Mouse (Mus musculus) hematopoietic stem cell, adult 5-6 weeks (primary cell): ENCODE measurements around the gene Grm4. TPM values are rescaled to one million over a fixed set of nuclear protein-coding genes. Genes with fewer than 3 reads are reported as not detected.

ENCODE experiments used
- ATAC-seq, 2 experiments: fragments of 125-278 bp in 1 of 2; replicated peaks in 1 of 2; 2 replicates each; pipeline ENCODE4 v1.8.0; 2016 to 2017; ENCODE audit warnings: inconsistent platforms in 2 of 2, mild to moderate bottlenecking in 2 of 2, moderate number of reproducible peaks in 2 of 2, low read depth in 1 of 2, moderate TSS enrichment in 1 of 2; ENCODE audit not compliant: low FRiP score in 2 of 2, poor library complexity in 2 of 2, severe bottlenecking in 2 of 2, insufficient read depth in 1 of 2, low TSS enrichment in 1 of 2
- total RNA-seq: library from RNA; stranded (forward); fragments of 172-1452, 232-1000 nt; gene quantifications from 2 replicates; pipeline ENCODE4 v1.2.3, GENCODE M21; 2017

Gene Grm4
- total RNA-seq, 1 experiment from 2014 or later = not detected

DNA sequence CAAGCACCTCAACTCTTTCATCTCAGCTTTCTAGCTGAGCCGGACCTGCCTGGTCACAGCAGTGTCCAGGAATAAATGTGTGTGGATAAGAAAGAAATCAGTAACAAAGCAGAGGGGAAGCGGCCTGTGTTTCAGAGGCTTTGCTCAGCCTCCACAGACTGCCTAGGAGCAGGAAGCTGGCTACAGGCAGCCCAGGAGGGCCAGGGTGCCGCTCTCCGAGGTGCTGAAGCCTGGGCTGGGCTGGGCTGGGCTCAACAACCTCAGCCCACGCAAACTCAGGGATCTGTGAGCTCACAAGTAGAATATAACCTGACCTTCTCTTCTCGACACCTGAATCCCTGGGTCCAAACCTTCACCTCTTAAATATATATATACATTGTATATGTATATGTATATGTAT is 54.6 kb downstream of the Grm4 start:
- peak; percentile 62 to 85; a peak in 3 of 4 replicates for ATAC-seq

DNA sequence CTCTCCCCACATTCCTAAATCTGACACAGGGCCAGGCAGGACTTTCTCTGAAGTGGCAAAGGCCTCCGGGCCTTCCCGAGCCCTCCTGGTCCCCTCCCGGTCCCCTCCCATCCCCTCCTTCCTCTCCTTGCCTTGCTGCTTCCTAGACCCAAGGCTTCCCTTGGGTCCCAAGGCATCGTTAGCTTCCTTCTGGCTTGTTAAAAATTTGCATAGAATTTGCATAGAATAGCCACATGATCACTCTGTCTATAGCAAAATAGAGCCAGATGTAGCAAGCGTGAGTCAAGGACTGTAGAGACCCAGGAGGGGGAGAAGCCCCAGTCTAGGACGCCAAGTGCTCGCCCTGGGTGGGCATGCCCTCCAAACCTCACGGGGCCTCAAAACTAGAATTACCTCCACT is 55.3 kb downstream of the Grm4 start:
- no peak for ATAC-seq

GRCm38 (mm10) chr17:27464327-27464962 is 56.8 kb downstream of the Grm4 start:
- no peak for ATAC-seq

DNA sequence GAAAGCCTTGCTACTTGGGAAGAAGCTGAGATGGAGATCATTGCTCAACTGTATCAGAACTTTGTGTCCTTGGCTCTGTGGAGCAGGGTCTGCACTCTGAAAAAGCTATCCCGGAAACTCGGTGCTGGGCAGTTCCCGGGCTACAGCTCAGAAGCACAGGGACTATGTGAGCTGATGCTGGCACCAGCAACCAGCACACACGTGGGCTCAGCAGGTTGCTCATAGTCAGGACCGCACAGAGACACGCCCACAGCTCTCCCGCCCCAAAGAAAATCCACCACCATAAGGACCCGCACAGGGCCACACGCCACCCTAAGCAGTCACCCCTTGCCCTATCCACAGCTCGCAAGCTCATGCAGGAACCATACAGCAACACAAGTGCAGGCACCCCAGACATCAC is 61.2 kb downstream of the Grm4 start:
- ATAC-seq = no peak

- no peak for ATAC-seq
Observed at GRCm38 (mm10) chr17:27459241-27459640, 62.0 kb downstream of the Grm4 start.

DNA sequence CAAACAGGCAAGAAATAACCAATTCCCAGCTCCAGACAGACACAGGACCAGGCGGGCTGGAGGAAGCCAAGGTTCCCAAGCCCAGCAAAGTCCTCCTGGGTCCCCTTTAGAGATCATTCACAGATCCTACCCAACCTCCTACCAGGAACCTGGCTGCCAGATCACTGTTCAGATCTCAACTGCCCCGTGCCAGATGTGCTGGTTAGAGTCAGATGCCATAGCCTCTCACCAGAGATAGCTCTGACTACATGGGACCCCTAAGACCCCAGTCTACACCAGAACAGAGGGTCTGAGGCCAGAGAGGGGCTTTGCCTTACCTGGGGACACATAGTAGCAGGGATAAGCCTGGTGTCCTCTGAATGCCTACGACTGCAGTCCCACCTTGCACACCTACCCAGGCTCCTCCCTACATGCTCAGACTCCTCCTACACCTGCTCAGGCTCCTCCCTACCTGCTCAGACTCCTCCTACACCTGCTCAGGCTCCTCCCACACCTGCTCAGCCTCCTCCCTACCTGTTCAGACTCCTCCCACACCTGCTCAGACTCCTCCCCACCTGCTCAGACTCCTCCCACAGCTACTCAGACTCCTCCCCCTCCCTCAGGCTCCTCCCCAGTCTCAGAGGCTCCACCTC is 63.2 kb downstream of the Grm4 start:
- no peak for ATAC-seq

DNA sequence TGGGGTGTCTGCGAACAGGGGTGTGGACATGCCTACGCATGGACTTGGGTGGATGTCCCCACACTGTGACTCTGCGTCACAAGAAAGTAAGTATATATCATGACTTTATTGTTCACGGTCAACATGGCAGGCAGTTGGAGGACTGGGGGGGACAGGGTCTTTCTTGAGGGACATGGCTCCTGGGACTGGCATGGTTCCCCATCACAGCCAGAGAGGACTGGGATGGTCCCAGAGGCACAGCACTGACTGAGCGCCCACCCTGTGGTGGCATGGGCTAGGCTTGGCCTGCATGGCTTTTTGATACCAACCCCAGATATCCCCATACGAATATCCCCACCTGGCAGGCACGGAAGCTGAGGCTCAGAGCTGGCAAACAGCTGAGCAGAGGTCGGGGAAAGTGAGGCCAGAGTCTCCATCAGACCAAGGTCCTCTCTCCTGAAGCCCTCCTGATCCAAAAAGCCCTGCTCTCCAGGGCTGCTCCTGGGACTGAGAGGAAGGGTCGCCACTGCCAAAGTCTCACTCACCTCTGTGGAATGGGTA is 64.1 kb downstream of the Grm4 start:
- ATAC-seq = no peak

- ATAC-seq = no peak
Observed at GRCm38 (mm10) chr17:27456364-27456763, 64.8 kb downstream of the Grm4 start.

GRCm38 (mm10) chr17:27455012-27455784 is 66.0 kb downstream of the Grm4 start:
- no peak for ATAC-seq

- ATAC-seq = no peak
Observed at GRCm38 (mm10) chr17:27454396-27454795, 66.8 kb downstream of the Grm4 start.

- ATAC-seq = no peak
Observed at GRCm38 (mm10) chr17:27453045-27453444, 68.2 kb downstream of the Grm4 start.

DNA sequence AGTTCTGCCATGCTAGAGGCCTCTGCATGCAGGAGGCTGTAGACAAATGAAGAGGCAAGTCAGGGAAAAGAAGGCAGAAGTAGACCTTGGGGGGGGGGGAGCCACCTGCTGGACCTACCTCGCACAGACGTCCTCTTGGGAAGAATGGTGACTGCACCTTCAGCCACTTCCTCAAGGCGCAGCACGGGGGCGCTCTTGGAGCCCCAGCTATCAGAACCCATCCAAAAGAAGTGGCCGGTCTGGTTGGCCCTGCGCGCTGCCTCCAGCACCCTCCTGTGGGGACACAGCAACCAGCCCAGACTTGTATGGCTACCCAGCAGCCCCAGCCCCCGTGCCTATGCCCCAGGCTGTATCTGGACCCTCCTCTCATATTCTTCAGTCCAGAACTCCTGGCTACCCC is 69.4 kb downstream of the Grm4 start:
- ATAC-seq = peak in 1 of 2 experiments; percentile 43; a peak in 2 of 4 replicates

- no peak for ATAC-seq
Observed at GRCm38 (mm10) chr17:27451216-27451615, 70.0 kb downstream of the Grm4 start.

DNA sequence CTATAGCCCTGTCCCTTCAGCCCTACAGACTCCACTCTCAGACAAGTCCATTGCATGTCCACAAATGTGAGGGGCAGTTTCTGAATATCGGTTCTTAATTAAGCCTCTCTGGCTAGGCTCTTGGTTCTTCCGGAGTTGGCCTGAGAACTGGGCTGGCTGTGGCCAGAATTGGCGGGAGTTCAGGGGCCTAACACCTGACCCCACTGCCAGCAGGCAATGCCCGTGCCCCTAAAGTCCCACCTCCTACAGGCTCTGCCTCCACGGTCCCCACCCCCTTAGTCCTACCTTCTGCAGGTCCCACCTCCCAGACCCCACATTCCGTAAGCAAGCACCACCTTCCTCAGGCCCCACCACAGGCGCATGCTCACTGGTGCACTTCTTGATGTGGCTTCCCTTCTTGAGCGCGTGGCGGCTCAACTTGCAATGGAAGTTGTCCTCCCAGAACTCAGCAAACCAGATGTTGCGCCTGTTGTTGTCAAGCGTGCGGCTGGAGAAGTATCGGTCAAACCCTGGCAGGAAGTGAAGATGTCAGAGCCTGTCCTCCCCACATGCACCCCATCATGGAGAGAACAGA is 71.4 kb downstream of the Grm4 start:
- no peak for ATAC-seq

GRCm38 (mm10) chr17:27448749-27449148 is 72.5 kb downstream of the Grm4 start:
- ATAC-seq = no peak

- no peak for ATAC-seq
Observed at GRCm38 (mm10) chr17:27445364-27446075, 75.7 kb downstream of the Grm4 start.

- no peak for ATAC-seq
Observed at GRCm38 (mm10) chr17:27442538-27443113, 78.6 kb downstream of the Grm4 start.
